Mouse (Mus musculus) liver, embryonic 16.5 days (tissue): ENCODE data around the gene Hccs. TPM values are rescaled to one million over a fixed set of nuclear protein-coding genes. Genes with fewer than 3 reads are reported as not detected.

Source experiments
- ATAC-seq: fragments of 200-750 bp; cut with Nextera tagmentation; 2 replicates; pipeline ENCODE4 v1.8.0; 2017; ENCODE audit warnings: low read depth, mild to moderate bottlenecking, moderate number of reproducible peaks, moderate library complexity
- H3K27ac ChIP-seq: fragments of 300-500 bp; sonication (generic); 2 replicates; pipeline ENCODE4 v1.5.1; 2014; ENCODE audit warnings: mild to moderate bottlenecking, low read length
- H3K27me3 ChIP-seq: fragments of 300-500 bp; sonication (generic); 2 replicates; pipeline ENCODE4 v1.6.1; 2014; ENCODE audit warnings: low read depth, low read length, mixed read lengths; ENCODE audit not compliant: control insufficient read depth, insufficient read depth
- H3K36me3 ChIP-seq: fragments of 300-500 bp; sonication (generic); 2 replicates; pipeline ENCODE4 v1.6.1; 2014; ENCODE audit warnings: mild to moderate bottlenecking; ENCODE audit not compliant: control insufficient read depth, insufficient read depth
- H3K4me1 ChIP-seq: fragments of 300-500 bp; sonication (generic); 2 replicates; pipeline ENCODE4 v1.6.1; 2014; ENCODE audit warnings: low read depth, low read length, mixed read lengths; ENCODE audit not compliant: control insufficient read depth
- H3K4me2 ChIP-seq: fragments of 300-500 bp; sonication (generic); 2 replicates; pipeline ENCODE4 v1.6.1; 2014; ENCODE audit warnings: low read depth, low read length, mixed read lengths
- H3K4me3 ChIP-seq: fragments of 300-500 bp; sonication (generic); 2 replicates; pipeline ENCODE4 v1.5.1; 2014; ENCODE audit warnings: low read depth, mild to moderate bottlenecking, low read length
- H3K9ac ChIP-seq: fragments of 300-500 bp; sonication (generic); 2 replicates; pipeline ENCODE4 v1.6.1; 2014; ENCODE audit warnings: low read depth, low read length
- H3K9me3 ChIP-seq: fragments of 300-500 bp; sonication (generic); replicated peaks from 2 replicates; pipeline ENCODE4 v1.6.1; 2016; ENCODE audit warnings: low read length; ENCODE audit not compliant: control insufficient read depth
- WGBS: fragments of 180-500 bp; shearing (Covaris S2); extraction: QIAGEN DNeasy Blood & Tissue Kit; methylation state at CpG from one replicate; pipeline ENCODE4 v1.1.7; 2014; ENCODE audit not compliant: insufficient replicate concordance; 5-methylcytosine and 5-hydroxymethylcytosine counted together
- polyA plus RNA-seq: library from polyadenylated mRNA; unstranded; fragments of >200 nt; fragmentation: Nextera tagmentation; extraction: Ambion mirVana; gene quantifications from 2 replicates; pipeline ENCODE4 v1.2.1, GENCODE M21; 2015

Gene Hccs
- polyA plus RNA-seq, 1 experiment from 2014 or later = 8.3 TPM

DNA sequence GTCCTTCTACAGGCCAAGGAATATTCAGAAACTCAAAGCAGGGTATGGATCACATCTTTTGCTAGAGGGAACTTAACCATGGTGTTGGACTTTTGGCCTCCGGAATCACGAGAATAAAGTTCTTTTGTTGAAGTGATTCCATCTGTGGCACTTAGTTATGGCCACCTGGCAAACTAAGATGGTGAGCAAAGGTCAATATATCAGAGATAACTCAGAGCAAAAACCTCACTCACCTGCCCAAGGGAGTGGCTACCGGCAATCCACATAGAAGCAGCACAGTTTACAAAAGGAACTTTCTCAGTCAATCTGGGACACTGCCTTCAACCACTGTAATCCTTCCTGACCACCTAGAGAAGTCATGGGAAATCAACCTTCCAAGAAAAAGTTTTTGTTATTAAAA lies 11.6 kb downstream of the Hccs start:
- Histone ChIP-seq H3K4me1 (no peaks in the 10 kb centered on the region), H3K4me2 (no peak overlapping the region)
- ATAC-seq = no peak

DNA sequence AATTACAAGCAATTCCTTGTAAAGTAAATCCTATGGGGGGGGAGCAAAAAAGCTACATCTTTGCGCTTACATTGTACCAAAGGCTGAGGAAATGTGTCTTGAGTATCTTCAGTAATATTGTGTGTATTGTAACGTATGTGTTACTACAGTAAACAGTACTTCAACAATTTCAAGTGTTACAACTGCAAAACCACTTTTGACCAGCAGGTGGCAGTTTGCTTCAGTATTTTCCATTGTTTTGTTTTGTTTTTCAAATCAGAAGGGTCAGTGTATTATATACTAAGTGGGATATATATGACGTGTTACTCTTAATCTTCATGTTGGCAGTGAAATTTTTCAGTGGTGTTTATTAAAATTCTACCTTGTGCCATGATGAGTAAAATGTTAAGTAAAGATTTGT lies 16.2 kb downstream of the Hccs start:
- no peaks in the 10 kb centered on the region for H3K9me3 ChIP-seq
- no peak for ATAC-seq
- H3K27me3 ChIP-seq = no peaks in the 10 kb centered on the region
- WGBS = 34% methylated on average over 3 of the region's 3 CpGs
- H3K4me2 ChIP-seq = no peak overlapping the region
- no peaks in the 10 kb centered on the region for H3K4me1 ChIP-seq
- no peak overlapping the region for H3K27ac ChIP-seq
- no peaks in the 10 kb centered on the region for H3K36me3 ChIP-seq
- no peak overlapping the region for H3K4me3 ChIP-seq
- H3K9ac ChIP-seq = no peak overlapping the region

More for the DNA sequence above, 11.6 kb downstream of the Hccs start:
- WGBS = 81% methylated on average over 3 of the region's 3 CpGs
- Histone ChIP-seq H3K4me3 (no peak overlapping the region), H3K27me3 (no peaks in the 10 kb centered on the region), H3K27ac (no peak overlapping the region), H3K9me3 (no peaks in the 10 kb centered on the region), H3K36me3 (peaks cover 3% of the 10 kb centered on the region; the same call in 1 of the 2 replicates), H3K9ac (no peak overlapping the region)

DNA sequence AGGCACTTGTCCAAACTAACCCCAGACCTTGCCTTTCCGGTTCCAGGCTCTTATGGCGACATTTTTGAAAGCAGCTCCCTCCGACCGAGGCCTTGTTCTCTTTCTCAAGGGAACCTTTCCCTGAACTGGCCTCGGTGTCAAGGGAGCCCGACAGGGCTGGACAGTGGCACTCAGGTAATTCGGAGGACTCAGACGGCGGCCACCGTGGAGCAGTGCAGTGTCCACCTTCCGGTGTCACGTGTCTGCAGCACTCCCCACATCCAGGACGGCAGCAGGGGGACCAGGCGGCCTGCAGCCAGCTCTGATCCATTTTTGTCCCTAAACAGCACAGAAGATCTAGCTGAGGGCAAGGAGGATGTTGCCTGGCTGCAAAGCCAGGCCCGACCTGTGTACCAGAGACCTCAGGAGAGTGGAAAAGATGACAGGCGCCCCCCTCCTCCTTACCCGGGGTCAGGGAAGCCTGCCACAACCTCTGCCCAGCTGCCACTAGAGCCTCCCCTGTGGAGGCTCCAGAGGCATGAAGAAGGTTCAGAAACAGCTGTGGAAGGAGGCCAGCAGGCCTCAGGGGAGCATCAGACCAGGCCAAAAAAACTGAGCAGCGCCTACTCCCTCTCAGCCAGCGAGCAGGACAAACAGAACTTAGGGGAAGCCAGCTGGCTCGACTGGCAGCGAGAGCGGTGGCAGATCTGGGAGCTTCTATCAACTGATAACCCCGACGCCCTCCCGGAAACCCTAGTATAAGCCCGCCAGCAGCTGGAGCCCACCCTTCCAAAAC lies 17.7 kb downstream of the Hccs start:
- H3K4me3 ChIP-seq = no peak overlapping the region
- no peaks in the 10 kb centered on the region for H3K36me3 ChIP-seq
- no peak overlapping the region for H3K4me2 ChIP-seq
- no peak; the same call in 1 of the 2 replicates for ATAC-seq
- H3K27ac ChIP-seq = no peak overlapping the region
- no peaks in the 10 kb centered on the region for H3K9me3 ChIP-seq
- no peak overlapping the region for H3K9ac ChIP-seq
- no peaks in the 10 kb centered on the region for H3K4me1 ChIP-seq
- WGBS = 58% methylated on average over 26 of the region's 26 CpGs
- H3K27me3 ChIP-seq = no peaks in the 10 kb centered on the region

DNA sequence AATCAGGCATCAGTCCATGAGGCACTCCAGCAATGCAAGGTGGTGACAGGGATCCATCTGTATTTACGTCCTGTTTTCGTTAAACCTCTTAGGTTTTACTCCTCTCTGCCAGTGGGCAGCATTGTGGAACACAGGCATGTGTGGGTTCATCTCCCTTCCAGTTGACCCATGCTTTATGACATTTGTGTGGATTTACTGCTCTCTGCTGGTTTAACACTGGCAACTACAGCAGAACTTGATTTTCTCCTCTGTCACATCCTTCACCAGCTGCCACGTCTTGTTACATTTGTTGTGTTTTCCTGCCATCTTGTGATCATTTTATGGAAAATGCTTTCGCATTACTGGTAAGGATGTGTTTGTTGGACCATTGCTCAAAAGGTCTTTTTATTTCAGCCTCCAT lies 20.6 kb downstream of the Hccs start:
- Histone ChIP-seq H3K36me3 (no peaks in the 10 kb centered on the region), H3K27me3 (no peaks in the 10 kb centered on the region), H3K9ac (no peak overlapping the region), H3K27ac (no peak overlapping the region), H3K4me3 (no peak overlapping the region), H3K4me1 (no peaks in the 10 kb centered on the region), H3K4me2 (no peak overlapping the region), H3K9me3 (no peaks in the 10 kb centered on the region)
- no peak for ATAC-seq
- 58% methylated on average over 4 of the region's 4 CpGs for WGBS

DNA sequence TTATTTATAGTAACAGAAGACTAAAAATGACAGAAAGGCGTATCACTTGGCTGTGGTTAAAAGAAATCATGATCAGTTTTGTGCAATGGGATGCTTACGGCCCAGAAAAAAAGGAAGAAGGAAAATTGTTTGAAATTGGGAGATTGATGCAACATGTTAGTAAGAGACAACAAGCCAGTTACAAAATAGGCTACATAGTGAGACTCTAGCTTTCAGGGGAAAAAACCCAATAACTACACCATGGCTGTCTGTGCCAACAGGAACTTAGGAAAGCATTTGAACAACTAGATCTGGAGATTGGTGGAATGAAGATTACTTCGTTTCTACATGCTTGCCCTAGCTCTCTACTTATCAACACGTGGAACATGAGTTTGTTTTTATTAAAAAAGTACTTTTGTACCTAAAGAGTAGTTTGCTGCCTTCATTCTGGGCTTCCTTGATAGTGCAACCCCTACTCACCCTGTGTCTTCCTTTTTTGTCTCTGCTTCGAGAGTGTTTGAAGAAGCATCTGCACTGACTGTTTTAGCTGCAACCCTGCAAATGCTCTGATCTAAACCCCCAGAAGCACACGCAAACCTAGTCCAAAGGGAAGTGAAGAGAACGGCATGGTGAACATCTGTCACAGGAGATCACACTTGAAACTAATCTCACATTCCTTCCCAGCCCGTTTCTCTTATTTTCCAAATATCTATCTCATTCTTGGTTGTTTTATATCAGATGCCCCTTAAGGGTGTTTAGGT lies 56.6 kb downstream of the Hccs start:
- Histone ChIP-seq H3K9ac (no peak overlapping the region), H3K27me3 (no peaks in the 10 kb centered on the region), H3K4me1 (no peaks in the 10 kb centered on the region), H3K9me3 (no peaks in the 10 kb centered on the region), H3K4me3 (no peak overlapping the region), H3K27ac (no peak overlapping the region), H3K36me3 (no peaks in the 10 kb centered on the region), H3K4me2 (no peak overlapping the region)
- WGBS = 47% methylated on average over 8 of the region's 8 CpGs
- ATAC-seq = no peak

DNA sequence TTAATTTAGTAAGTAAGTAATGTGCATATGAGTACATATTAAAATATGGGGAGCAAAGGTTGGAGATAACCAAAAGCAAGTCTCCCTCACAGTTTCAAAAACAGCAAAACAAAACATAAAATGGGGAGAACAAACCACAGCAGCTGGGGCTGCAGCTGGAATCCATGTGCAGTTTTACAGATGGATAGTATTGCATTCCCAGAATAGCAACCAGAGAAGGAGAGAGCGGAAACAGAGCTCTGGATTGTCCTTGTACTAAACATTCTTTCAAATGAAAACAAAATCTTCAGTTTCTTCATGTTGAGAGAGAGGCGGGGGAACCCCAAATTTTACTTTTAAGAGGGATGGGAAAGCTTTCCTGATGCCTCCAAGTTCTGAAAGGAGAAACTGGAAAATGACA lies 58.0 kb downstream of the Hccs start:
- Histone ChIP-seq H3K4me2 (no peak overlapping the region), H3K4me3 (no peak overlapping the region), H3K9me3 (no peaks in the 10 kb centered on the region), H3K36me3 (no peaks in the 10 kb centered on the region), H3K27ac (no peak overlapping the region), H3K4me1 (no peaks in the 10 kb centered on the region), H3K9ac (no peak overlapping the region), H3K27me3 (no peaks in the 10 kb centered on the region)
- ATAC-seq = no peak
- WGBS = 57% methylated on average over 2 of the region's 2 CpGs

DNA sequence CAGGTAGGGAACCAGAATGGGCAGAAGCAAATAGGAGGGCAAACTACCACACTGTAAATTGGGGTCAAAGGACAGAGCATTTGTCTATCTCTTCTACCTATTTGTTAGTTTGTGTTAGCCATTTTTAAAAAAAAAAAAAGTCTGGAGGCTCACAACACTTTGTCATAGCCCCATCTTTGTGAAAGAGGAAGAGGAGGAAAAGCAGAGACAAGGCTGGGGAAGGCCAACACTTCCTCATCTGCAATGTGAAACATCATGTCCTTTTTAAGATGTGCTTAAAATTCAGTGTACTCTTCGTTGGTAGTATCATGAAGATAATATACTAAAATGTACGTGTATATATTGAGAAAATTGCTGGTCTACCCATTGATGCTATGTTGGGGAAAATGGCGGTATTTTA lies 59.1 kb downstream of the Hccs start:
- no peak overlapping the region for H3K9ac ChIP-seq
- H3K27me3 ChIP-seq = no peaks in the 10 kb centered on the region
- no peak overlapping the region for H3K4me3 ChIP-seq
- H3K4me2 ChIP-seq = no peak overlapping the region
- no peaks in the 10 kb centered on the region for H3K4me1 ChIP-seq
- no peaks in the 10 kb centered on the region for H3K9me3 ChIP-seq
- WGBS = 51% methylated on average over 3 of the region's 3 CpGs
- no peaks in the 10 kb centered on the region for H3K36me3 ChIP-seq
- ATAC-seq = no peak
- no peak overlapping the region for H3K27ac ChIP-seq

DNA sequence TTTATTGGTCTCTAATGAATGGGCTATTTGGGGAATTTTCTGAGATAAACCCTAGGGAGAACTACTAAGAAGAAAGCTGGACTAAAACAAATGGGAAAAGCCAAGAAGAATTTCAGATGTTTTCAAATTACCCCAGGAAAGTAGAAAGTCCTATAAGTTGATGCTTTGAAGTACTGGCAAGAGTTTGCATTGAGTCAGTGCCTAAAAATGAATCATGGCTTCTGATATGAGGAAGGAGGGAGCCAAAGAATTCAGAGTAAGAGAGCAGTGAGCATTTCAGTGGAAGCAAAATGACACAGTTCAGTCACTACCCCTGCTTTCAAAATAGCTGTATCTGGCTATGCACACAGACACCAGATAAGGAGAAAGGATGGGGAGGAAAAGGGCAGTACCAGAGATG lies 63.4 kb downstream of the Hccs start:
- H3K36me3 ChIP-seq = no peaks in the 10 kb centered on the region
- H3K9me3 ChIP-seq = no peaks in the 10 kb centered on the region
- no peaks in the 10 kb centered on the region for H3K27me3 ChIP-seq
- ATAC-seq = no peak
- no peak overlapping the region for H3K4me2 ChIP-seq
- H3K4me3 ChIP-seq = no peak overlapping the region
- H3K4me1 ChIP-seq = no peaks in the 10 kb centered on the region
- H3K9ac ChIP-seq = no peak overlapping the region
- H3K27ac ChIP-seq = no peak overlapping the region

DNA sequence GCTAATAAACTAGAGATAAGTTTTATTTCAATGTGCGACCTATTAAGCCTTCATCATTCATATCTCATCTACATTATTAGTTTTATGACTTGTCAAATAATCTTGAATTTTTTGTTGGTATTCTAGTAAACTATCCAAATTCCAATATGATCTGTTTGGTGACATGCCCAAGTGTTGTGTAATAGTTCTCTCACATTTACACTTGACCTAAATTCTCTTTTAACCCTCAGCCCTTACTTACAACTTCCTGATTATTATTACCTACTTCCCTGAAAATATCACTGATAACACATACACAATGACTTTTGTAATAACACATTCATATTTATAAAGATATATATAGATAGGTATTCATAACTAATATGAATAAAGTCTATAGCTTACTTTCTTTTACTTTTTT lies 64.3 kb downstream of the Hccs start:
- Histone ChIP-seq H3K9ac (no peak overlapping the region), H3K27ac (no peak overlapping the region), H3K4me2 (no peak overlapping the region), H3K9me3 (no peaks in the 10 kb centered on the region), H3K4me1 (no peaks in the 10 kb centered on the region), H3K36me3 (no peaks in the 10 kb centered on the region), H3K27me3 (no peaks in the 10 kb centered on the region), H3K4me3 (no peak overlapping the region)
- WGBS = 52% methylated on average over 1 of the region's 1 CpGs
- ATAC-seq = no peak
